Mouse (Mus musculus) liver, embryonic 14.5 days (tissue): ENCODE results near the gene Slc17a9. TPM values are rescaled to one million over a fixed set of nuclear protein-coding genes. Genes with fewer than 3 reads are reported as not detected.

Experiments
- ATAC-seq: fragments of 200-750 bp; cut with Nextera tagmentation; 2 replicates; pipeline ENCODE4 v1.8.0; 2017; ENCODE audit warnings: moderate number of reproducible peaks, mild to moderate bottlenecking, moderate library complexity; ENCODE audit not compliant: insufficient read depth
- DNase-seq, 3 experiments: peaks; one replicate each; pipeline ENCODE4 v3.0.0-alpha.2; 2012 to 2013; ENCODE audit warnings: low read depth in 3 of 3, low spot score in 3 of 3
- H3K27ac ChIP-seq: fragments of 300-500 bp; sonication (generic); 2 replicates; pipeline ENCODE4 v1.5.1; 2014; ENCODE audit warnings: moderate library complexity, mild to moderate bottlenecking, control low read depth, inconsistent platforms
- H3K27me3 ChIP-seq: fragments of 300-500 bp; sonication (generic); 2 replicates; pipeline ENCODE4 v1.6.1; 2014; ENCODE audit warnings: mild to moderate bottlenecking, low read length, moderate library complexity; ENCODE audit not compliant: control insufficient read depth, insufficient read depth
- H3K36me3 ChIP-seq: fragments of 300-500 bp; sonication (generic); replicated peaks from 2 replicates; pipeline ENCODE4 v1.6.1; 2014; ENCODE audit warnings: low read depth; ENCODE audit not compliant: control insufficient read depth, insufficient read depth
- H3K4me1 ChIP-seq, 2 experiments: fragments of 200-500 bp in 1 of 2; fragments of 300-500 bp in 1 of 2; sonication (generic) in 1 of 2; replicated peaks; 2 replicates each; pipeline ENCODE4 v1.6.1; 2012 to 2014; ENCODE audit warnings: antibody characterized with exemption in 1 of 2, inconsistent platforms in 1 of 2, low read length in 1 of 2; ENCODE audit not compliant: control insufficient read depth in 2 of 2, insufficient read depth in 2 of 2
- H3K4me2 ChIP-seq: fragments of 300-500 bp; sonication (generic); 2 replicates; pipeline ENCODE4 v1.6.1; 2014; ENCODE audit warnings: low read depth, mild to moderate bottlenecking, control low read depth, moderate library complexity
- H3K4me3 ChIP-seq, 2 experiments: fragments of 200-500 bp in 1 of 2; fragments of 300-500 bp in 1 of 2; sonication (generic) in 1 of 2; 2 replicates each; pipeline ENCODE4 v1.5.1; 2012 to 2014; ENCODE audit warnings: low read depth in 2 of 2, low read length in 2 of 2, mild to moderate bottlenecking in 2 of 2, control low read depth in 1 of 2, inconsistent platforms in 1 of 2, moderate library complexity in 1 of 2; ENCODE audit not compliant: insufficient read depth in 1 of 2
- H3K9ac ChIP-seq: fragments of 300-500 bp; sonication (generic); replicated peaks from 2 replicates; pipeline ENCODE4 v1.6.1; 2014; ENCODE audit warnings: mild to moderate bottlenecking, control low read depth, moderate library complexity
- H3K9me3 ChIP-seq: fragments of 300-500 bp; sonication (generic); 2 replicates; pipeline ENCODE4 v1.6.1; 2016; ENCODE audit warnings: low read length, mixed read lengths; ENCODE audit not compliant: control insufficient read depth
- CTCF ChIP-seq: IDR thresholded peaks from 2 replicates; pipeline ENCODE4 v1.5.1; 2016; ENCODE audit warnings: antibody characterized with exemption, low read depth, control low read depth
- EP300 ChIP-seq: IDR thresholded peaks from 2 replicates; pipeline ENCODE4 v1.6.1; 2016; ENCODE audit warnings: antibody characterized with exemption, low read depth
- WGBS: fragments of 180-500 bp; shearing (Covaris S2); extraction: QIAGEN DNeasy Blood & Tissue Kit; methylation state at CpG from one replicate; pipeline ENCODE4 v1.1.7; 2014; ENCODE audit not compliant: insufficient replicate concordance; 5-methylcytosine and 5-hydroxymethylcytosine counted together
- polyA plus RNA-seq, 2 experiments: library from polyadenylated mRNA; depleted of rRNA in 1 of 2; stranded (reverse) in 1 of 2; unstranded in 1 of 2; fragments of >200 nt; fragmentation: Nextera tagmentation in 1 of 2; extraction: Ambion mirVana in 1 of 2; gene quantifications; 2 replicates each; pipeline versions ENCODE4 v1.2.1 to v1.2.3; 2012 to 2014

The Slc17a9 gene
- polyA plus RNA-seq, 2 experiments: 6.8 to 7.7 TPM

DNA sequence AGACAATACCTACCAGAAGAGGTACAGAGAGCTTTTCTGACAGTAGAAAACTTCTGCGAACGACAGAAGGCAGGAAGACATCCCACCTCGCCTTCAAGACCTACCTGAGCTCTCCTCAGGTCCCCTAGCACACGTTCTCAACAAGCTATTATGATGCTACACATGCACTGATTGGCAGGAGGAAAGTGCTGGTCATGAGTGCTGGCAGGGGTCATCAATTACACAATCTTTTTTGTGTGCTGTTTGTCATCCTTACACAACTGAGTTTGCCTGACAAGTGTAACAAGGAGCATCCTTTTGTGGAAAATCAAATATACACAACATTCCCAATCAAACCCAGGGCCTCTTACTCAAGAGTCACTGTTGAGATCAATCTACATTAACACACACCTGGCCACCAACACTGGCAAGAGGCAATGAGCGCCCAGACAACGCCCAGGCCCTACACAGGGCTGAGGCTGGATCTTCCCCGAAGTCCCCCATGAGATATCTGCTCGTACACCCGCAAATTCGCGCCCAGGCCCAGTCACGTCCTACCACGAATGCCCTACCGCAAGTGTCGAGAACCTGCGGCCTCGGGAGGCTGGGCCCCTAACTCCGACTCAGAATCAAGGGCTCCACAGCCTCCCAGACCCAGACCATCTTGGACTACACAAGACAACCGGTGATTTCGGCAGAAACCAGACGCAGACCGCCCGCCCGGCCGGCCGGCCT, 23.9 kb upstream of the Slc17a9 start:
- H3K27ac ChIP-seq: peak overlapping the region; percentile 85
- no peak for DNase-seq
- H3K27me3 ChIP-seq: no peaks in the 10 kb centered on the region
- no peaks in the 10 kb centered on the region; the same call in none of the 2 replicates for H3K36me3 ChIP-seq
- no peaks in the 10 kb centered on the region for H3K9me3 ChIP-seq
- TF ChIP-seq EP300 (no peak), CTCF (no peak)
- ATAC-seq: peak; percentile 51
- WGBS: 2% methylated on average over 26 of the region's 26 CpGs
- H3K4me2 ChIP-seq: peak overlapping the region; percentile 99
- H3K4me1 ChIP-seq: peaks cover 41 to 56% of the 10 kb centered on the region in 2 experiments
- H3K9ac ChIP-seq: peak overlapping the region; percentile 89
- peak overlapping the region; percentile 90 to 91 for H3K4me3 ChIP-seq

DNA sequence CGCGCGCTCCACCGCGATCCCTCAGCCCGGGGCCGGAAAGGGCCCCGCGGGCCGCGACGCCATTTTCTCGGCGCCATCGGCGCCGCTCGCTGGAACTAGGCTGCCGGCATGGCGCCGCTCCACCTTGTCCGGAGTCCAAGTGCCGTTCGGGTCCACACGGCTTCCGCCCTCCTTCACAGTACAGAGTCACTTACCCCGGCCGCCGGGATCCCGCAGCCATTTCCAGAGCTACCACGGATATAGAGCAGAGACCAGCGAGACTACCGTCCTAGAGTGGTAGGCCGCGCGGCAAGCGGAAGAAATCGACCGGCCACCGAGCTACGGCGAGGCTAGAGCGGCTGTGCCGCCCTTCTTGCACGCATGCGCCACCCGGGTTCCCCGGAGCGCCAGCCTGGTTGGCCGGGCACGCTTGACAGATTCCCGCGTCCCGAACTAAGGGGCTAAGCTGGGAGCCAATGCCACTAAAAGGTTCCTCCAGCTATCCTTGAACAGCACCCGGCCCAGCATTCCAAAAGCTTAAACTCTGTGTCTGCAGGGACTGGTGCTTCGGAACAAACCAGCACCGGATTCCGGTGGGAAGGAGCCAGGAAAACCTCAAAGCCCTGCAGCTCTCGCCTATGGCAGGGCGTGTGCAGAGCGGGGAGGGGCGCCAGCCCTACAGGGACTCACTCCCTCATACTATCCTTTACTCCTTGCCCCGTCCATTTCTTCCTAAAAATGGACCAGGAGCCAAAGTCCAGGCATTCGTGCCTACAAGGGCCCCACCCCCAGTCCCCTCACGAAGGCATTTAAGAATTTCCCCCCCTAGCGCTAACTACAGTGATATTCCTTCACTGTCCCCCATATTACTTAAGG, 23.1 kb upstream of the Slc17a9 start:
- Histone ChIP-seq H3K36me3 (peaks cover 2% of the 10 kb centered on the region), H3K27ac (peak overlapping the region; percentile 85), H3K4me1 (peaks cover 41 to 56% of the 10 kb centered on the region in 2 experiments), H3K27me3 (no peaks in the 10 kb centered on the region), H3K4me2 (peak overlapping the region; percentile 99), H3K9ac (peak overlapping the region; percentile 89), H3K4me3 (peak overlapping the region; percentile 90 to 91), H3K9me3 (no peaks in the 10 kb centered on the region)
- peak; percentile 30; the same call in 1 of the 2 replicates for TF ChIP-seq EP300
- TF ChIP-seq CTCF: peak; percentile 26
- ATAC-seq: peak; percentile 91
- WGBS: under 1% methylated on average over 66 of the region's 66 CpGs
- DNase-seq: peak; percentile 75 to 83 (median 79)

DNA sequence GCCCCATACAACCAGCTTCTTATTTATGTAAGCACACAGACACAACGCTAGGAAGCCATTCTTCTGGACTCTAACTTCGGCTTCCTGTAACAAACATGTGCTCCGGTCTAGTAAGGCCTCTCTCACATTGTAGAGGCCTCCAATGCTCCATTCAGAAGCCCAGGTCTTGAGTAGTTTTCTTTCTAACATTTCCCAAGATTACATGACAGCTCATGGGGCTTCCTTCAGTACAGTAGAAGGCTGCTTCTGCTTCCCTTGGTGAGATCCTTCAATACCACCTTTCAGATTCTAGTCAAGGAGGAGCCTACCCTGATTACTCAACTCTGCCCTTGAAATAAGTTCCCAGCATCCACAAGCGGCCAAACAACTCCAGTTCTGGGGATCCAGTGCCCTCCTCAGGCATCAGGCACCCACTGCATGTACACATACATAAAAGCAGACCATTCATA, 22.3 kb upstream of the Slc17a9 start:
- peak overlapping the region; percentile 89 for H3K9ac ChIP-seq
- WGBS: 33% methylated on average over 4 of the region's 4 CpGs
- peak overlapping the region; percentile 85 for H3K27ac ChIP-seq
- ATAC-seq (no peak), DNase-seq (no peak)
- H3K9me3 ChIP-seq: no peaks in the 10 kb centered on the region
- H3K4me3 ChIP-seq: peak overlapping the region; percentile 90 to 91
- peaks cover 44 to 54% of the 10 kb centered on the region in 2 experiments for H3K4me1 ChIP-seq
- TF ChIP-seq CTCF (peak; percentile 33), EP300 (no peak)
- H3K27me3 ChIP-seq: no peaks in the 10 kb centered on the region
- peaks cover 4% of the 10 kb centered on the region for H3K36me3 ChIP-seq
- peak overlapping the region; percentile 99 for H3K4me2 ChIP-seq

DNA sequence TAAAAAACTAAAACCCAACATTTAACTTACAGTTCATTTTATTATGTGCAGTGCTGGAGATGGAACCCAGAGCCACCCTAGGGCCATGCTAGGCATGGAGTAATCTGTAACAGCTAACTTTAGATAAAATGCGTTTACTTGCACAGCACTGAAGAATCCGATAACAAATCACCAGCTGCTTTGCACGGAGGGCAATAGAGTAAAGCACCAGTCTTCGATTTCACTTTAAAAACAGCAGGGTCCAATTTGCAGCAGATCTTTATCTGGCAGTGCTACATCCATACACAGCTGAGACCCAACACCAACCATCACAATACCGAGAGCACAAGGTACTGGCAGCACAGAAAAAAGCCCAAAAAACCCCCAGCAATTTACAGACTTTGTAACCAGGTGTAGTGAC, 21.9 kb upstream of the Slc17a9 start:
- ATAC-seq (no peak), DNase-seq (no peak)
- H3K4me1 ChIP-seq: peaks cover 45 to 53% of the 10 kb centered on the region in 2 experiments
- H3K9ac ChIP-seq: peak overlapping the region; percentile 89
- no peaks in the 10 kb centered on the region for H3K9me3 ChIP-seq
- peaks cover 4% of the 10 kb centered on the region for H3K36me3 ChIP-seq
- H3K27ac ChIP-seq: peak overlapping the region; percentile 85
- H3K4me2 ChIP-seq: peak overlapping the region; percentile 99
- WGBS: 28% methylated on average over 5 of the region's 5 CpGs
- no peaks in the 10 kb centered on the region for H3K27me3 ChIP-seq
- peak overlapping the region in 1 of 2 experiments; percentile 91; a peak in 2 of 4 replicates for H3K4me3 ChIP-seq
- TF ChIP-seq EP300 (no peak), CTCF (no peak)
